Mouse (Mus musculus) kidney, embryonic 15.5 days (tissue): ENCODE results near the gene Ntf3. TPM values are rescaled to one million over a fixed set of nuclear protein-coding genes. Genes with fewer than 3 reads are reported as not detected.

Experiments
- ATAC-seq: fragments of 200-750 bp; cut with Nextera tagmentation; replicated peaks from 2 replicates; pipeline ENCODE4 v1.8.0; 2017; ENCODE audit warnings: moderate TSS enrichment; ENCODE audit not compliant: low FRiP score
- H3K27ac ChIP-seq: fragments of 300-500 bp; sonication (generic); 2 replicates; pipeline ENCODE4 v1.5.1; 2015; ENCODE audit warnings: mild to moderate bottlenecking, inconsistent platforms
- H3K27me3 ChIP-seq: fragments of 300-500 bp; sonication (generic); 2 replicates; pipeline ENCODE4 v1.6.1; 2015; ENCODE audit warnings: inconsistent platforms
- H3K36me3 ChIP-seq: fragments of 300-500 bp; sonication (generic); 2 replicates; pipeline ENCODE4 v1.6.1; 2015; ENCODE audit warnings: inconsistent platforms
- H3K4me1 ChIP-seq: fragments of 300-500 bp; sonication (generic); 2 replicates; pipeline ENCODE4 v1.6.1; 2015; ENCODE audit warnings: inconsistent platforms
- H3K4me2 ChIP-seq: fragments of 300-500 bp; sonication (generic); 2 replicates; pipeline ENCODE4 v1.6.1; 2015; ENCODE audit warnings: moderate library complexity, mild to moderate bottlenecking, inconsistent platforms
- H3K4me3 ChIP-seq: fragments of 300-500 bp; sonication (generic); replicated peaks from 2 replicates; pipeline ENCODE4 v1.5.1; 2015; ENCODE audit warnings: mild to moderate bottlenecking, inconsistent platforms
- H3K9ac ChIP-seq: fragments of 300-500 bp; sonication (generic); 2 replicates; pipeline ENCODE4 v1.6.1; 2015; ENCODE audit warnings: mild to moderate bottlenecking, inconsistent platforms
- H3K9me3 ChIP-seq: fragments of 300-500 bp; sonication (generic); replicated peaks from 2 replicates; pipeline ENCODE4 v1.6.1; 2016; ENCODE audit warnings: inconsistent platforms
- WGBS: fragments of 180-500 bp; shearing (Covaris S2); methylation state at CpG from one replicate; pipeline ENCODE4 v1.1.7; 2015; ENCODE audit warnings: mixed read lengths; 5-methylcytosine and 5-hydroxymethylcytosine counted together
- polyA plus RNA-seq: library from polyadenylated mRNA; unstranded; fragments of >200 nt; fragmentation: Nextera tagmentation; extraction: Ambion mirVana; gene quantifications from 2 replicates; pipeline ENCODE4 v1.2.1, GENCODE M21; 2015

The Ntf3 gene
- polyA plus RNA-seq, 1 experiment from 2014 or later: 16.2 TPM

- 100% methylated on average over 1 of the region's 1 CpGs for WGBS
- no peak overlapping the region for H3K4me2 ChIP-seq
- no peak for ATAC-seq
- no peak overlapping the region for H3K9ac ChIP-seq
- H3K4me1 ChIP-seq: peaks cover 6% of the 10 kb centered on the region; the same call in 1 of the 2 replicates
- H3K4me3 ChIP-seq: no peak overlapping the region
- peaks cover 30% of the 10 kb centered on the region for H3K36me3 ChIP-seq
- H3K27ac ChIP-seq: no peak overlapping the region
- H3K27me3 ChIP-seq: no peaks in the 10 kb centered on the region
- no peaks in the 10 kb centered on the region for H3K9me3 ChIP-seq
Observed at GRCm38 (mm10) chr6:126100579-126100978, 66.1 kb downstream of the Ntf3 start.

GRCm38 (mm10) chr6:126097471-126097870 is 69.2 kb downstream of the Ntf3 start:
- no peak overlapping the region for H3K9ac ChIP-seq
- no peak for ATAC-seq
- 0 out of 2 replicates have a peak overlapping the region, but pooled peaks have one; percentile 13 for H3K27ac ChIP-seq
- no peak overlapping the region for H3K4me2 ChIP-seq
- no peak overlapping the region for H3K4me3 ChIP-seq
- peaks cover 6% of the 10 kb centered on the region; the same call in 1 of the 2 replicates for H3K4me1 ChIP-seq
- WGBS: 49% methylated on average over 5 of the region's 5 CpGs
- H3K27me3 ChIP-seq: no peaks in the 10 kb centered on the region
- peaks cover 29% of the 10 kb centered on the region for H3K36me3 ChIP-seq
- H3K9me3 ChIP-seq: no peaks in the 10 kb centered on the region

GRCm38 (mm10) chr6:126096085-126096484 is 70.6 kb downstream of the Ntf3 start:
- no peak for ATAC-seq
- Histone ChIP-seq H3K4me3 (no peak overlapping the region), H3K27ac (no peak overlapping the region), H3K4me2 (no peak overlapping the region), H3K36me3 (peaks cover 20% of the 10 kb centered on the region), H3K27me3 (no peaks in the 10 kb centered on the region), H3K9ac (no peak overlapping the region), H3K4me1 (peaks cover 6% of the 10 kb centered on the region; the same call in 1 of the 2 replicates), H3K9me3 (no peaks in the 10 kb centered on the region)
- 69% methylated on average over 13 of the region's 13 CpGs for WGBS

GRCm38 (mm10) chr6:126095041-126095440 is 71.7 kb downstream of the Ntf3 start:
- no peak overlapping the region for H3K4me3 ChIP-seq
- no peaks in the 10 kb centered on the region for H3K9me3 ChIP-seq
- no peak overlapping the region; the same call in 1 of the 2 replicates for H3K27ac ChIP-seq
- 69% methylated on average over 6 of the region's 6 CpGs for WGBS
- H3K27me3 ChIP-seq: no peaks in the 10 kb centered on the region
- no peak overlapping the region for H3K9ac ChIP-seq
- peaks cover 6% of the 10 kb centered on the region; the same call in 1 of the 2 replicates for H3K4me1 ChIP-seq
- no peak for ATAC-seq
- H3K36me3 ChIP-seq: peaks cover 13% of the 10 kb centered on the region
- no peak overlapping the region for H3K4me2 ChIP-seq

GRCm38 (mm10) chr6:126092026-126092425 is 74.7 kb downstream of the Ntf3 start:
- WGBS: 54% methylated on average over 5 of the region's 5 CpGs
- H3K4me3 ChIP-seq: no peak overlapping the region
- no peak for ATAC-seq
- no peak overlapping the region for H3K9ac ChIP-seq
- no peaks in the 10 kb centered on the region for H3K36me3 ChIP-seq
- no peaks in the 10 kb centered on the region for H3K27me3 ChIP-seq
- no peaks in the 10 kb centered on the region for H3K9me3 ChIP-seq
- no peak overlapping the region for H3K27ac ChIP-seq
- H3K4me2 ChIP-seq: no peak overlapping the region
- 0 out of 2 replicates have a peak, but pooled peaks cover under 1% of the 10 kb centered on the region for H3K4me1 ChIP-seq

- no peaks in the 10 kb centered on the region for H3K27me3 ChIP-seq
- H3K36me3 ChIP-seq: no peaks in the 10 kb centered on the region
- no peak overlapping the region for H3K4me3 ChIP-seq
- H3K4me2 ChIP-seq: no peak overlapping the region
- H3K4me1 ChIP-seq: no peaks in the 10 kb centered on the region; the same call in 1 of the 2 replicates
- 78% methylated on average over 1 of the region's 1 CpGs for WGBS
- no peak for ATAC-seq
- no peak overlapping the region for H3K9ac ChIP-seq
- H3K9me3 ChIP-seq: no peaks in the 10 kb centered on the region
- H3K27ac ChIP-seq: no peak overlapping the region
Observed at GRCm38 (mm10) chr6:126090063-126090462, 76.6 kb downstream of the Ntf3 start.

- no peaks in the 10 kb centered on the region for H3K27me3 ChIP-seq
- H3K36me3 ChIP-seq: no peaks in the 10 kb centered on the region
- no peaks in the 10 kb centered on the region; the same call in 1 of the 2 replicates for H3K4me1 ChIP-seq
- no peak overlapping the region for H3K4me3 ChIP-seq
- H3K9ac ChIP-seq: no peak overlapping the region
- WGBS: 89% methylated on average over 12 of the region's 12 CpGs
- no peak overlapping the region for H3K27ac ChIP-seq
- no peak overlapping the region for H3K4me2 ChIP-seq
- no peaks in the 10 kb centered on the region for H3K9me3 ChIP-seq
- ATAC-seq: no peak
Observed at GRCm38 (mm10) chr6:126088489-126089265, 78.0 kb downstream of the Ntf3 start.

- Histone ChIP-seq H3K4me1 (no peaks in the 10 kb centered on the region; the same call in 1 of the 2 replicates), H3K27ac (0 out of 2 replicates have a peak overlapping the region, but pooled peaks have one; percentile 16), H3K36me3 (no peaks in the 10 kb centered on the region), H3K4me2 (no peak overlapping the region), H3K4me3 (no peak overlapping the region), H3K9me3 (no peaks in the 10 kb centered on the region), H3K27me3 (no peaks in the 10 kb centered on the region), H3K9ac (no peak overlapping the region)
- peak; percentile 87 for ATAC-seq
- WGBS: 28% methylated on average over 3 of the region's 3 CpGs
Observed at GRCm38 (mm10) chr6:126086321-126086950, 80.3 kb downstream of the Ntf3 start.

GRCm38 (mm10) chr6:126080531-126080930 is 86.2 kb downstream of the Ntf3 start:
- Histone ChIP-seq H3K9me3 (no peaks in the 10 kb centered on the region), H3K4me2 (no peak overlapping the region), H3K9ac (no peak overlapping the region), H3K4me1 (no peaks in the 10 kb centered on the region), H3K4me3 (no peak overlapping the region), H3K36me3 (no peaks in the 10 kb centered on the region), H3K27me3 (no peaks in the 10 kb centered on the region), H3K27ac (no peak overlapping the region)
- ATAC-seq: no peak
- 81% methylated on average over 3 of the region's 3 CpGs for WGBS

- WGBS: 67% methylated on average over 3 of the region's 3 CpGs
- Histone ChIP-seq H3K9me3 (no peaks in the 10 kb centered on the region), H3K27me3 (no peaks in the 10 kb centered on the region), H3K36me3 (no peaks in the 10 kb centered on the region), H3K9ac (no peak overlapping the region), H3K4me3 (no peak overlapping the region), H3K27ac (no peak overlapping the region), H3K4me1 (no peaks in the 10 kb centered on the region), H3K4me2 (no peak overlapping the region)
- ATAC-seq: no peak
Observed at GRCm38 (mm10) chr6:126057706-126058105, 109.0 kb downstream of the Ntf3 start.

- H3K36me3 ChIP-seq: no peaks in the 10 kb centered on the region
- 76% methylated on average over 5 of the region's 5 CpGs for WGBS
- no peak overlapping the region for H3K4me2 ChIP-seq
- no peaks in the 10 kb centered on the region for H3K27me3 ChIP-seq
- no peak overlapping the region for H3K4me3 ChIP-seq
- H3K4me1 ChIP-seq: no peaks in the 10 kb centered on the region
- no peaks in the 10 kb centered on the region for H3K9me3 ChIP-seq
- H3K27ac ChIP-seq: no peak overlapping the region
- ATAC-seq: no peak
- no peak overlapping the region for H3K9ac ChIP-seq
Observed at GRCm38 (mm10) chr6:126053136-126053535, 113.6 kb downstream of the Ntf3 start.
